Mouse (Mus musculus): ENCODE data around the gene Atxn2. TPM values are rescaled to one million over a fixed set of nuclear protein-coding genes. Genes with fewer than 3 reads are reported as not detected.

The Atxn2 gene
- polyA plus RNA-seq, 1 experiment, result 139 TPM

GRCm38 (mm10) chr5:121704512-121705248 lies 6.5 kb upstream of the Atxn2 start:
- H3K4me3 ChIP-seq (ENCODE audit: insufficient read depth, low read length), result no peak overlapping the region
- no peak overlapping the region for H3K27ac ChIP-seq (ENCODE audit: insufficient read depth, low read length)
- peaks cover 8% of the 10 kb centered on the region; the same call in 1 of the 2 replicates for H3K4me1 ChIP-seq (ENCODE audit: control insufficient read depth, insufficient read depth, low read length)
- TF ChIP-seq POLR2A (IDR thresholded peaks at IDR 0.05; ENCODE audit: extremely low read depth, insufficient read depth, low read length) (no peak), CTCF (IDR thresholded peaks at IDR 0.05; ENCODE audit: extremely low read depth, insufficient read depth, low read length) (no peak)

GRCm38 (mm10) chr5:121710402-121710801 lies 735 bp upstream of the Atxn2 start:
- TF ChIP-seq POLR2A (IDR thresholded peaks at IDR 0.05; ENCODE audit: extremely low read depth, insufficient read depth, low read length) (no peak), CTCF (IDR thresholded peaks at IDR 0.05; ENCODE audit: extremely low read depth, insufficient read depth, low read length) (no peak)
- peaks cover 3% of the 10 kb centered on the region; the same call in 1 of the 2 replicates for H3K4me1 ChIP-seq (ENCODE audit: control insufficient read depth, insufficient read depth, low read length)
- H3K27ac ChIP-seq (ENCODE audit: insufficient read depth, low read length), result no peak overlapping the region
- H3K4me3 ChIP-seq (ENCODE audit: insufficient read depth, low read length), result peak overlapping the region; percentile 88; the same call in 1 of the 2 replicates

- Histone ChIP-seq H3K27ac (ENCODE audit: insufficient read depth, low read length) (peak overlapping the region; percentile 92), H3K4me3 (ENCODE audit: insufficient read depth, low read length) (peak overlapping the region; percentile 88), H3K4me1 (ENCODE audit: control insufficient read depth, insufficient read depth, low read length) (peaks cover 3% of the 10 kb centered on the region; the same call in 1 of the 2 replicates)
- TF ChIP-seq POLR2A (IDR thresholded peaks at IDR 0.05; ENCODE audit: extremely low read depth, insufficient read depth, low read length) (no peak), CTCF (IDR thresholded peaks at IDR 0.05; ENCODE audit: extremely low read depth, insufficient read depth, low read length) (no peak)
Observed at GRCm38 (mm10) chr5:121710851-121711173, 325 bp upstream of the Atxn2 start.

- H3K27ac ChIP-seq (ENCODE audit: insufficient read depth, low read length), result peak overlapping the region; percentile 99
- TF ChIP-seq POLR2A (IDR thresholded peaks at IDR 0.05; ENCODE audit: extremely low read depth, insufficient read depth, low read length) (no peak), CTCF (IDR thresholded peaks at IDR 0.05; ENCODE audit: extremely low read depth, insufficient read depth, low read length) (no peak)
- peaks cover 5% of the 10 kb centered on the region for H3K4me1 ChIP-seq (ENCODE audit: control insufficient read depth, insufficient read depth, low read length)
- peak overlapping the region; percentile 88 for H3K4me3 ChIP-seq (ENCODE audit: insufficient read depth, low read length)
Observed at GRCm38 (mm10) chr5:121711928-121712231, 743 bp downstream of the Atxn2 start.

GRCm38 (mm10) chr5:121712232-121712933 lies 1.2 kb downstream of the Atxn2 start:
- Histone ChIP-seq H3K4me1 (ENCODE audit: control insufficient read depth, insufficient read depth, low read length) (peaks cover 5% of the 10 kb centered on the region), H3K4me3 (ENCODE audit: insufficient read depth, low read length) (peak overlapping the region; percentile 88), H3K27ac (ENCODE audit: insufficient read depth, low read length) (peak overlapping the region; percentile 99; the same call in 1 of the 2 replicates)
- TF ChIP-seq POLR2A (IDR thresholded peaks at IDR 0.05; ENCODE audit: extremely low read depth, insufficient read depth, low read length), result no peak
- TF ChIP-seq CTCF (IDR thresholded peaks at IDR 0.05; ENCODE audit: extremely low read depth, insufficient read depth, low read length), result no peak

GRCm38 (mm10) chr5:121712934-121713538 lies 1.9 kb downstream of the Atxn2 start:
- Histone ChIP-seq H3K27ac (ENCODE audit: insufficient read depth, low read length) (no peak overlapping the region), H3K4me3 (ENCODE audit: insufficient read depth, low read length) (peak overlapping the region; percentile 88)
- no peak for TF ChIP-seq CTCF (IDR thresholded peaks at IDR 0.05; ENCODE audit: extremely low read depth, insufficient read depth, low read length)
- 0 out of 2 replicates have a peak, but pooled peaks have one; percentile 14 for TF ChIP-seq POLR2A (IDR thresholded peaks at IDR 0.05; ENCODE audit: extremely low read depth, insufficient read depth, low read length)

GRCm38 (mm10) chr5:121714331-121714730 lies 3.2 kb downstream of the Atxn2 start:
- Histone ChIP-seq H3K4me1 (ENCODE audit: control insufficient read depth, insufficient read depth, low read length) (peaks cover 7% of the 10 kb centered on the region), H3K4me3 (ENCODE audit: insufficient read depth, low read length) (no peak overlapping the region), H3K27ac (ENCODE audit: insufficient read depth, low read length) (no peak overlapping the region)
- TF ChIP-seq POLR2A (IDR thresholded peaks at IDR 0.05; ENCODE audit: extremely low read depth, insufficient read depth, low read length), result no peak
- no peak for TF ChIP-seq CTCF (IDR thresholded peaks at IDR 0.05; ENCODE audit: extremely low read depth, insufficient read depth, low read length)

More at GRCm38 (mm10) chr5:121712934-121713538, 1.9 kb downstream of the Atxn2 start:
- peaks cover 5% of the 10 kb centered on the region for H3K4me1 ChIP-seq (ENCODE audit: control insufficient read depth, insufficient read depth, low read length)

GRCm38 (mm10) chr5:121714928-121715327 lies 3.8 kb downstream of the Atxn2 start:
- H3K27ac ChIP-seq (ENCODE audit: insufficient read depth, low read length), result no peak overlapping the region
- peaks cover 10% of the 10 kb centered on the region for H3K4me1 ChIP-seq (ENCODE audit: control insufficient read depth, insufficient read depth, low read length)
- TF ChIP-seq POLR2A (IDR thresholded peaks at IDR 0.05; ENCODE audit: extremely low read depth, insufficient read depth, low read length), result no peak
- H3K4me3 ChIP-seq (ENCODE audit: insufficient read depth, low read length), result no peak overlapping the region

- no peak overlapping the region for H3K4me3 ChIP-seq (ENCODE audit: insufficient read depth, low read length)
- TF ChIP-seq CTCF (IDR thresholded peaks at IDR 0.05; ENCODE audit: extremely low read depth, insufficient read depth, low read length), result no peak
- no peak for TF ChIP-seq POLR2A (IDR thresholded peaks at IDR 0.05; ENCODE audit: extremely low read depth, insufficient read depth, low read length)
Observed at GRCm38 (mm10) chr5:121718462-121718861, 7.3 kb downstream of the Atxn2 start.

More at GRCm38 (mm10) chr5:121718462-121718861, 7.3 kb downstream of the Atxn2 start:
- peaks cover 11% of the 10 kb centered on the region for H3K4me1 ChIP-seq (ENCODE audit: control insufficient read depth, insufficient read depth, low read length)
- H3K27ac ChIP-seq (ENCODE audit: insufficient read depth, low read length), result no peak overlapping the region
